Mouse (Mus musculus) stomach, embryonic 15.5 days (tissue): ENCODE data around the gene Ctsh. TPM values are rescaled to one million over a fixed set of nuclear protein-coding genes. Genes with fewer than 3 reads are reported as not detected.

Experiments
- ATAC-seq: fragments of 200-750 bp; cut with Nextera tagmentation; 2 replicates; pipeline ENCODE4 v1.8.0; 2017; ENCODE audit warnings: low read depth, moderate number of reproducible peaks, moderate TSS enrichment; ENCODE audit not compliant: insufficient read depth, low FRiP score
- H3K27ac ChIP-seq: fragments of 300-500 bp; sonication (generic); 2 replicates; pipeline ENCODE4 v1.5.1; 2015; ENCODE audit warnings: mild to moderate bottlenecking, inconsistent platforms
- H3K27me3 ChIP-seq: fragments of 300-500 bp; sonication (generic); replicated peaks from 2 replicates; pipeline ENCODE4 v1.6.1; 2015; ENCODE audit warnings: inconsistent platforms
- H3K36me3 ChIP-seq: fragments of 300-500 bp; sonication (generic); 2 replicates; pipeline ENCODE4 v1.6.1; 2015; ENCODE audit warnings: inconsistent platforms
- H3K4me1 ChIP-seq: fragments of 300-500 bp; sonication (generic); 2 replicates; pipeline ENCODE4 v1.6.1; 2015; ENCODE audit warnings: inconsistent platforms
- H3K4me2 ChIP-seq: fragments of 300-500 bp; sonication (generic); 2 replicates; pipeline ENCODE4 v1.6.1; 2015; ENCODE audit warnings: mild to moderate bottlenecking, inconsistent platforms
- H3K4me3 ChIP-seq: fragments of 300-500 bp; sonication (generic); replicated peaks from 2 replicates; pipeline ENCODE4 v1.5.1; 2015; ENCODE audit warnings: inconsistent platforms
- H3K9ac ChIP-seq: fragments of 300-500 bp; sonication (generic); 2 replicates; pipeline ENCODE4 v1.6.1; 2015; ENCODE audit warnings: inconsistent platforms
- H3K9me3 ChIP-seq: fragments of 300-500 bp; sonication (generic); 2 replicates; pipeline ENCODE4 v1.6.1; 2016; ENCODE audit warnings: inconsistent platforms
- WGBS: fragments of 180-500 bp; shearing (Covaris S2); methylation state at CpG from one replicate; pipeline ENCODE4 v1.1.7; 2015; 5-methylcytosine and 5-hydroxymethylcytosine counted together
- polyA plus RNA-seq: library from polyadenylated mRNA; unstranded; fragments of >200 nt; fragmentation: Nextera tagmentation; extraction: Ambion mirVana; gene quantifications from 2 replicates; pipeline ENCODE4 v1.2.1, GENCODE M21; 2015

Ctsh gene
- 63.1 and 72.0 TPM in 2 replicates for polyA plus RNA-seq

DNA sequence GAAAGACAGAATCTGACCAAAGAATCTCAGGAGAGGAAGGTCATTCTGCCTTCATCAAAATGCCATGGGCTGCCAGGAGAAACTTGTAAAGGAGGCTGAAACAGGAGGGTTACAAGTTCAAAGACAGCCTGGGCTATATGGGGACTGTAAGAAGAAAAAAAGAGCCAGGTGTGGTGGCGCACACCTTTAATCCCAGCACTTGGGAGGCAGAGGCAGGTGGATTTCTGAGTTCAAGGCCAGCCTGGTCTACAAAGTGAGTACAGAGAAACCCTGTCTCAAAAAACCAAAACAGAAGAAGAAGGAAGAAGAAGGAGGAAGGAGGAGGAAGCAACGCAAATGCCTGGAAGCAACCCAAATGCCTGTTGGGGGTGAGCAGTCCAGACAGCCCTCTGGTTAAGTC is at the start of gene Ctsh:
Gene Ctsh, plus strand, starts transcription at position 301 of the 400 bp plus-strand sequence.
- 66% methylated on average over 2 of the region's 2 CpGs for WGBS
- H3K9ac ChIP-seq, result peak within 1 kb of the TSS; percentile 35; the same call in 1 of the 2 replicates
- peak within 1 kb of the TSS; percentile 75 for H3K4me2 ChIP-seq
- ATAC-seq, result no peak
- peak within 1 kb of the TSS; percentile 42; the same call in 1 of the 2 replicates for H3K27ac ChIP-seq
- H3K9me3 ChIP-seq, result no peaks in the 10 kb centered on the region
- H3K27me3 ChIP-seq, result no peaks in the 10 kb centered on the region
- peak within 1 kb of the TSS; percentile 45 for H3K4me3 ChIP-seq
- no peaks in the 10 kb centered on the region for H3K36me3 ChIP-seq
- no peaks in the 10 kb centered on the region for H3K4me1 ChIP-seq

GRCm38 (mm10) chr9:90006432-90006831 is 47.5 kb upstream of the Ctsh start:
- no peaks in the 10 kb centered on the region for H3K4me1 ChIP-seq
- 79% methylated on average over 3 of the region's 3 CpGs for WGBS
- H3K27me3 ChIP-seq, result no peaks in the 10 kb centered on the region
- no peak for ATAC-seq
- H3K9ac ChIP-seq, result no peak overlapping the region
- H3K27ac ChIP-seq, result no peak overlapping the region
- H3K9me3 ChIP-seq, result no peaks in the 10 kb centered on the region
- H3K4me3 ChIP-seq, result no peak overlapping the region
- H3K4me2 ChIP-seq, result no peak overlapping the region
- no peaks in the 10 kb centered on the region for H3K36me3 ChIP-seq

DNA sequence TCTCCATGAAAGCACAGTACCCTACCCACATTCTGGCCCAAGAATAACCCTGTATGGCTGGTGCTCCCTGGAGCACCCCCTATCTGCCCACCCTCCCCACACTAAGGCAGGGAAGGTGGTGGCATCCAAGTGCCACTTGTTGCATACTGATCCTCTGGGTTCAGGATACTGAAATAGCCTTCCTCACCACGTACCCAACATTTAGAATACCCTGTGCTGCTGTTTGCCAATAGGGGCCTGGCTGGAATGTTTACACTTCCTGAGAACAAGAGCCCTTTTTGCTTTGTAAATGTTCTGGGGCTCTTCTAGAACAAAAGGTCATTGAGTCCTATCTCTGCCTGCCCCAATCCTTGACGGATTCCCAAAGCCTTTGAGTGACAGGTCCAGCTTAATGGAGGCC is 46.9 kb upstream of the Ctsh start:
- WGBS, result 33% methylated on average over 2 of the region's 2 CpGs
- Histone ChIP-seq H3K4me1 (no peaks in the 10 kb centered on the region), H3K36me3 (no peaks in the 10 kb centered on the region), H3K9ac (no peak overlapping the region), H3K9me3 (no peaks in the 10 kb centered on the region), H3K4me3 (no peak overlapping the region), H3K27me3 (no peaks in the 10 kb centered on the region), H3K27ac (no peak overlapping the region), H3K4me2 (no peak overlapping the region)
- no peak for ATAC-seq

- H3K4me3 ChIP-seq, result no peak overlapping the region
- no peaks in the 10 kb centered on the region for H3K9me3 ChIP-seq
- H3K4me2 ChIP-seq, result no peak overlapping the region
- WGBS, result 71% methylated on average over 6 of the region's 6 CpGs
- no peaks in the 10 kb centered on the region for H3K27me3 ChIP-seq
- no peaks in the 10 kb centered on the region for H3K4me1 ChIP-seq
- H3K36me3 ChIP-seq, result no peaks in the 10 kb centered on the region
- no peak overlapping the region for H3K9ac ChIP-seq
- no peak overlapping the region for H3K27ac ChIP-seq
- ATAC-seq, result peak; percentile 41; the same call in 1 of the 2 replicates
Measured at GRCm38 (mm10) chr9:90008138-90008537, 45.8 kb upstream of the Ctsh start.

- H3K27ac ChIP-seq, result no peak overlapping the region
- 46% methylated on average over 2 of the region's 2 CpGs for WGBS
- H3K4me1 ChIP-seq, result no peaks in the 10 kb centered on the region
- no peak overlapping the region for H3K4me2 ChIP-seq
- no peaks in the 10 kb centered on the region for H3K27me3 ChIP-seq
- no peak overlapping the region for H3K4me3 ChIP-seq
- H3K36me3 ChIP-seq, result no peaks in the 10 kb centered on the region
- ATAC-seq, result no peak
- no peak overlapping the region for H3K9ac ChIP-seq
- no peaks in the 10 kb centered on the region for H3K9me3 ChIP-seq
Measured at GRCm38 (mm10) chr9:90011849-90012248, 42.1 kb upstream of the Ctsh start.

- H3K27me3 ChIP-seq, result no peaks in the 10 kb centered on the region
- no peak overlapping the region for H3K4me3 ChIP-seq
- 85% methylated on average over 3 of the region's 3 CpGs for WGBS
- no peak overlapping the region for H3K27ac ChIP-seq
- ATAC-seq, result no peak
- no peak overlapping the region for H3K9ac ChIP-seq
- no peak overlapping the region for H3K4me2 ChIP-seq
- H3K4me1 ChIP-seq, result no peaks in the 10 kb centered on the region
- no peaks in the 10 kb centered on the region for H3K36me3 ChIP-seq
- no peaks in the 10 kb centered on the region for H3K9me3 ChIP-seq
Measured at GRCm38 (mm10) chr9:90014649-90015048, 39.3 kb upstream of the Ctsh start.

GRCm38 (mm10) chr9:90016204-90016603 is 37.7 kb upstream of the Ctsh start:
- no peak overlapping the region for H3K4me3 ChIP-seq
- WGBS, result 73% methylated on average over 6 of the region's 6 CpGs
- no peak overlapping the region for H3K9ac ChIP-seq
- no peak overlapping the region for H3K4me2 ChIP-seq
- H3K9me3 ChIP-seq, result no peaks in the 10 kb centered on the region
- H3K4me1 ChIP-seq, result no peaks in the 10 kb centered on the region
- H3K27me3 ChIP-seq, result no peaks in the 10 kb centered on the region
- H3K27ac ChIP-seq, result no peak overlapping the region
- ATAC-seq, result no peak
- H3K36me3 ChIP-seq, result no peaks in the 10 kb centered on the region

GRCm38 (mm10) chr9:90020866-90021265 is 33.1 kb upstream of the Ctsh start:
- Histone ChIP-seq H3K27me3 (no peaks in the 10 kb centered on the region), H3K36me3 (no peaks in the 10 kb centered on the region), H3K9me3 (no peaks in the 10 kb centered on the region), H3K4me2 (no peak overlapping the region), H3K27ac (no peak overlapping the region), H3K9ac (no peak overlapping the region), H3K4me1 (no peaks in the 10 kb centered on the region), H3K4me3 (no peak overlapping the region)
- ATAC-seq, result no peak
- WGBS, result 76% methylated on average over 6 of the region's 6 CpGs

- H3K9ac ChIP-seq, result no peak overlapping the region
- WGBS, result 83% methylated on average over 4 of the region's 4 CpGs
- no peak for ATAC-seq
- no peaks in the 10 kb centered on the region for H3K27me3 ChIP-seq
- no peak overlapping the region for H3K27ac ChIP-seq
- H3K4me3 ChIP-seq, result no peak overlapping the region
- H3K4me1 ChIP-seq, result no peaks in the 10 kb centered on the region
- H3K36me3 ChIP-seq, result no peaks in the 10 kb centered on the region
- H3K9me3 ChIP-seq, result no peaks in the 10 kb centered on the region
- H3K4me2 ChIP-seq, result no peak overlapping the region
Measured at GRCm38 (mm10) chr9:90021442-90021841, 32.5 kb upstream of the Ctsh start.

DNA sequence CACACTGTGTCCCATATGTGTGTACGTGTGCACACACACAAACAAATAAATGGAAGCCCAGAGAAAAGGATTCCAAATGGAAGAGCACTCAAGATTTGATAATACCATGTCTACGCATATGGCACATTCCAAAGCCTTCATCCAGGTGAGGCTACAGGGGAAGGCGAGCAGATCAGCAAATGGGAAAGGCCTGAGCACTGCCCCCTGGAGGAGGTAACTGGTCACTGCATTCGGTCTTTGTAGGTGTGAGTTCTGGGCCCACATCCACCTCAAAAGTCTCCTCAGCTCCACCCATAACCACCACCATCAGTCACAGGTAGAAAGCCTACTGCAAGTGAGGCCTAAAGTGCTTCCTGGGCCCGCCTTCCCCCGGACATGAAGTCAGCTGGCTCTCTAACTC is 26.2 kb upstream of the Ctsh start:
- WGBS, result 86% methylated on average over 6 of the region's 6 CpGs
- no peaks in the 10 kb centered on the region for H3K4me1 ChIP-seq

DNA sequence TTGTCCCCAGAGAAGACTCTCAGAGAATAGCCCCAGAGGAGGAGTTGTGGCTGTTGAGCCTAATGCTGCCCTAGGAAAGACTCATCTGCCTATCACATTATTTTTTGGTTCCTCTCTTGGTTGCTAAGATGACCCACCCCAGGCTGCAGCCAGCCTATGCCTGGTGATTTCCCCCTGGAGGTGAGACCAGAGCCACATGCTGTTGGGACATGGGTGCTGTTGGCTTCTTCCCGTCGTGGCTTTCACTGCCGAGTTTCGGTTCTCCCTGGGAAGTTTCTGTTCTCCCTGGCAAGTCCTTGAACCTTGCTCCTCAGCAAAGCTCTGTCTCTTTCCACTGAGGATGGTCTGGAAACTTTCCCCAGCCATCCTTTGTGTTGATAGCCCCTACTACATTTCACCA is 20.0 kb upstream of the Ctsh start:
- Histone ChIP-seq H3K27me3 (no peaks in the 10 kb centered on the region), H3K4me1 (no peaks in the 10 kb centered on the region), H3K4me2 (no peak overlapping the region), H3K36me3 (no peaks in the 10 kb centered on the region), H3K27ac (no peak overlapping the region), H3K9ac (no peak overlapping the region), H3K4me3 (no peak overlapping the region), H3K9me3 (no peaks in the 10 kb centered on the region)
- WGBS, result 83% methylated on average over 4 of the region's 4 CpGs
- ATAC-seq, result no peak

More for the DNA sequence above, 26.2 kb upstream of the Ctsh start:
- H3K4me2 ChIP-seq, result no peak overlapping the region
- no peak overlapping the region for H3K4me3 ChIP-seq
- no peak overlapping the region for H3K9ac ChIP-seq
- H3K36me3 ChIP-seq, result no peaks in the 10 kb centered on the region
- ATAC-seq, result no peak
- no peak overlapping the region for H3K27ac ChIP-seq
- no peaks in the 10 kb centered on the region for H3K27me3 ChIP-seq
- H3K9me3 ChIP-seq, result no peaks in the 10 kb centered on the region

DNA sequence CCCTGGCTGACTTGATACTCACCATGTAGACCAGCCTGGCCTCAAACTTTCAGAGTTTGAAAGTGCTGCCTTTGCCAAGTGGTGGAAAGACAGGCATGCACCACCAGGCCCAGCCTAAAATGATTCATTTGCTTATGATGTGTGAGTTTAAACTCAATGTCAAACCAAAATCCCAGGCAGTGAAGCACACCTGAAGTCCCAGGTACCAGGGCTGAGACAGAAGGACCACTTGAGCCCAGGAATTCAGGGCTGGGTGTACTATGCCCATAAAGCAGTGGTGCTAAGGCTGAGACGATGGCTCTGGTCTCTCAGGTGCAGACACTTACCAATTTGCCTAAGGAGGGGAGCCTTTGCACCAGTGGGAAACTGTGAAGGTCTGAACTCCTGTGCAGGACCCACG is 18.8 kb upstream of the Ctsh start:
- Histone ChIP-seq H3K9ac (no peak overlapping the region), H3K27me3 (no peaks in the 10 kb centered on the region), H3K4me1 (no peaks in the 10 kb centered on the region), H3K4me3 (no peak overlapping the region), H3K27ac (no peak overlapping the region), H3K4me2 (no peak overlapping the region), H3K9me3 (no peaks in the 10 kb centered on the region), H3K36me3 (no peaks in the 10 kb centered on the region)
- ATAC-seq, result no peak
- WGBS, result 79% methylated on average over 2 of the region's 2 CpGs

- Histone ChIP-seq H3K4me2 (no peak overlapping the region), H3K9me3 (no peaks in the 10 kb centered on the region), H3K27me3 (no peaks in the 10 kb centered on the region), H3K36me3 (no peaks in the 10 kb centered on the region), H3K4me1 (no peaks in the 10 kb centered on the region), H3K4me3 (no peak overlapping the region), H3K9ac (no peak overlapping the region), H3K27ac (no peak overlapping the region)
- WGBS, result 78% methylated on average over 3 of the region's 3 CpGs
- no peak for ATAC-seq
Measured at GRCm38 (mm10) chr9:90035794-90036193, 18.2 kb upstream of the Ctsh start.
